Mouse (Mus musculus): ENCODE results near the gene Rad54l2.
A peak's percentile ranks its signal among the peaks of the same experiment; 100 is the strongest.

Gene Rad54l2

GRCm38 (mm10) chr9:106739962-106740361 lies 49.0 kb downstream of the Rad54l2 start:
- DNase-seq: no peak

DNA sequence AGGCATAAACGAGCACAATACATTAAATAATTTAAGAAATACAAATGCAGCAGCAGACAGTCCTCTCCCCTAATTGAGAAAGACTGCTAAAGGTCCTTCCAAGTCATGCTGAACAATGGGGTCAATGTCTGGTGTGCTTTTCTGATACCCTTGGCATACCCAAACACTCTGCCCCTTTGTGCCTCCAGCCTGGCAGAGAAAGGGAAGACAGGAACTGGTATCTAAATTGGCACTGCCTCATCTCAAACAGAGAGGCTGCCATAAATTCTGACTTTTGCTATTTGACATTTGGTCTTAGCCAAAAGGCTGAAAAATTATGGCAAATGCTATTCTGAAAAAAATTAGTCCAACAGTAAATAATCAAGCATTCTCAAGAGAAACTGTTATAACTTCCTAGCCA lies 49.9 kb downstream of the Rad54l2 start:
- DNase-seq: no peak

DNA sequence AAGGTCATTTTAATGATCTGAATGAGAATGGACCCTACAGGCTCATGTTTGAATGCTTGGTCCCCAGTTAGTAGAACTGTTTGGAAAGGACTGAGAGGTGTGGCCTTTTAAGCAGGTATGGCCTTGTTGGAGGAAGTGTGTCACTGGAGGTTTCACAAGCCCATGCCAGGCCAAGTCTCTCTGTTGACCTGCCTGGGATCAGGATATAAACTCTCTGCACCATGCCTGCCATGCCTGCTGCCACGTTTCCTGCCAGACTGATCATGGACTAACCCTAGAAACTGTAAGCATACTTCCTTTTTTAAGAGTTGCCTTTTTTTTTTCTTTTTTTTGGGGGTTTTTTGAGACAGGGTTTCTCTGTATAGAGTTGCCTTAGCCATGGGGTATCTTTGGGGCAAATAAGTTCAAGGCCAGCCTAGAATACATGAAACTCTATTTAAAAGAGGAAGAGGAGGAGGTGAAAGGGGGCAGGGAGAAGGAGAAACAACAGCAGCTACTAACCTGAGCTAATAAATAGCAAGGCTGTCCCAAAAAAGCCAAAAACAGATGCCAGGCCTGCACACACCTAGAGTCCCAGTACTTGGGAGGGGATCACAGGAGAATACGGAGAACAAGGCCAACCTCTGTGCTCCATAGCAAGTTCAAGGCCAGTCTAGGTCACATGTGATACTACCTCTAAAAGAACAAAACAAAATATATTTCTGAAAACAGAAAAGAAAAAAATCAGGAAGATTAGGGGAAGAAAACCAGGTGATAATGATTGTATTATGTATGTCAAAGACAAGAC lies 50.6 kb downstream of the Rad54l2 start:
- no peak for DNase-seq

DNA sequence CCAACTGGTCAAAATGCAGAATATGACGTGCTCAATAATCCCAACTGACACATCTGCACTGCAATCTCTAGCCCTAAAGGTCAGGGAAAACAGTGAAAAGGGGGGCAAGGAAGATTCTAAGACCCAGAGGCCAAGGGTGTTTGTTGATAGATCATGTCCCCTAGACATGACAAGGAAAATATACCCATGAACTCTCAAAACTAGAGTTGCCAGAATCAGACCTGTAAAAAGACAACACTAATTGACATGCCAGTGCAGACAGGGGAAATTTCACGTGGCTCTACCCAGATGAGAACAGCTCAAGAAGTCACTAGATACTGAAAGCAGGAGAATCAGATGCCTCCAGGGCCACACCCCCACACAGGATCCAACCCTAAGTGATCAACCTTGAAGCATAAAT lies 55.3 kb downstream of the Rad54l2 start:
- DNase-seq: no peak

DNA sequence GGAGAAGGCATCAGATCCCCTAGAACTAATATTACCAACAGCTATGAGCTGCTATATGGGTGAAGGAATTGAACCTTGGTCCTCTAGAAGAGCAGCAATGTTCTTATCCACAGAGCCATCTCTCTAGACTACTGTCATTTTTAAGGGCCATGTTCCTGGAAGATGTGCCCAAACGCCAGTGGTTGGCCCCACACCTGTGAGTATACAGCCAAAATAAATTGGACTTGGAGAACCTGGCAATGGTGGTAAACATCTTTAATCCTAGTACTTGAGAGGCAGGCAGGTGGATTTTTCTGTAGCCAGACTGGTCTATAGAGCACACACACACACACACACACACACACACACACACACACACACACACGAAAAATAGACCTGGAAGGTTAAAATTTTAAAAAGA lies 59.6 kb downstream of the Rad54l2 start:
- DNase-seq: no peak

DNA sequence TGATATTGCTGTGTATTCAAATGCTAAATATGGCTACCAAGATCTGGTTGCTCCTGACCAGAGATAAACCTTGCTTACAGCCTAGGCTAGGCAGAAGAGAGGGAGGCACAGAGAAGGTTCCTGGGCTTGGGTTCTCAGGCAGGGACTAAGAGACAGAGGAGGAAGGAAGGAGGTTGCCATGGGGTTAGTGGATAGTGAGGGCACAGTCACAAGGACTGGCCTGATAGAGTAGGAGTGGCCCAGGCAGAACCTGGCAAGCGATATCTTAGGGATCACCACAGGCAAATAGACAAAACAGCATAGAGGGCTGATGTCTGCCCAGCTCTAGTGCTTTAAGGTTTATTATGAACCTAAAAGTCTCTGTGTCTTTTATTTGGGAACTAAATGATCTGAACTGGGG lies 62.1 kb downstream of the Rad54l2 start:
- no peak for DNase-seq

DNA sequence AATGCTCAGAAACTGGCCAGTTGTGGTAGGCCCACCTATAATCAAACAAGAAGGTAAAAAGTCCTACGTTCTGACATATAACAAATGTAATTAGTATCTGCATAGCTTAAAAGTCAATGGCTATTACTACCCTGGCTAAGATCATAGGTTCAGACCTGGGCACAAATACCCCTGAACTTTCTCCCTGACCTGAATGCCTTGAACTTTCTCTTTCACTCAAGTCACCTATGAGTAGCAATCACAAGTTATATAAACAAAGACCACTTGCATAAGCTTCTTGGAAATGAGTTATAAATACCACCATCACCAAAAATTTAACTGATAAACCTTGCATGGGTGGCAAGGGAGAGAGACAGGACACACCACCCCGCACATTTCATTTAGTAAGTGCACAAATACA lies 63.6 kb downstream of the Rad54l2 start:
- no peak for DNase-seq

- no peak for DNase-seq
These were observed 64.1 kb downstream of the Rad54l2 start for GRCm38 (mm10) chr9:106724864-106725263.

GRCm38 (mm10) chr9:106716729-106717128 lies 72.3 kb downstream of the Rad54l2 start:
- no peak for DNase-seq

- DNase-seq: no peak
These were observed 72.8 kb downstream of the Rad54l2 start for GRCm38 (mm10) chr9:106716232-106716631.

DNA sequence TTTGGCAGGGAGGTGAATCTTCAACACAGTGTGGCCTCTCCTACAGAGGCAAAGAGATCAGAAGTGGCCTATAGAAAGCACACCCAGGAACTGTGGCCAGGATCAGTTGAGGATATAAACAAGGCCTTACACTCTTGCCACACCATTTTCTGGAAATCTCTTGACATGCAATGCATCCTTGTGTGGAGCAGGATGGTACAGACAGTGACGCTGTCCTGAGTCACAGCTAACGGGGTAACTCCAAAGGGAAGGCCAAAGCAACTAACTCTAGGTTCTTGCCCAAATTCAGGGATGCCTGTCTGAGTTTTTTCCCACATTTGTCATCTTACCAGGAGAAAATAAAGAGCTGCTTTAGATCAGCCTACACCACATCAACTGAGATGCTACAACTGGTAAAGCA lies 76.5 kb downstream of the Rad54l2 start:
- DNase-seq: no peak

DNA sequence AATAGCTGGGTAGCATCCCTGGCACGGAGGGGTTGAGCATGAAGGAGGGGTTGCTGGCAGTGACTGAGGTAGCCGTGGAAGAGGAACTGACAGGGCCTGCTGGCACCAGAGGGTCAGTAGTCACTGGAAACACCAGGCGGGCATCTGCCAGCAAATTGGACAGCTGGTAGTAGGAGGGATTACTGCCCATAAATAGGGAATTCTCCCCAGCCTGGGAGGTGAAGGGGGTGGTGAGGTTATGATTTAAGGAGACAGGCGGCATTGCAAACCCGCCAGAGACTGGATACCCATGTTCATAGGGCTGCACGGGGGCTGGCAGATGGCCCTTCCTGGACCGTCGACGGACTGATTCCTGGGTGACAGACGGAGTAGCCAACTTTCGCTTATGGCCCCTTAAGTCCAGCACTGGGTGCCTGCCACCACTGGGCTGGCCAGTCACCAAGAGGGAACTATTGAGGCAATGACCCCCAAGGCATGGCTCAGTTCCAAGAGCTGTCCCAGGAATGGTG lies 96.0 kb downstream of the Rad54l2 start:
- DNase-seq: no peak

- DNase-seq: no peak
These were observed 100.2 kb downstream of the Rad54l2 start for GRCm38 (mm10) chr9:106688834-106689233.

- peak; percentile 55 for DNase-seq
These were observed 101.9 kb downstream of the Rad54l2 start for GRCm38 (mm10) chr9:106686983-106687650.

- peak; percentile 90 for DNase-seq
These were observed 103.5 kb downstream of the Rad54l2 start, which contains the start of gene Tex264 for GRCm38 (mm10) chr9:106685249-106686101. Tex264 (minus strand) TSS chr9:106685927.

- no peak for DNase-seq
These were observed 104.1 kb downstream of the Rad54l2 start for GRCm38 (mm10) chr9:106684918-106685248.

- DNase-seq: no peak
These were observed 104.7 kb downstream of the Rad54l2 start for GRCm38 (mm10) chr9:106684093-106684872.

- DNase-seq: no peak
These were observed 108.0 kb downstream of the Rad54l2 start for GRCm38 (mm10) chr9:106681026-106681425.

DNA sequence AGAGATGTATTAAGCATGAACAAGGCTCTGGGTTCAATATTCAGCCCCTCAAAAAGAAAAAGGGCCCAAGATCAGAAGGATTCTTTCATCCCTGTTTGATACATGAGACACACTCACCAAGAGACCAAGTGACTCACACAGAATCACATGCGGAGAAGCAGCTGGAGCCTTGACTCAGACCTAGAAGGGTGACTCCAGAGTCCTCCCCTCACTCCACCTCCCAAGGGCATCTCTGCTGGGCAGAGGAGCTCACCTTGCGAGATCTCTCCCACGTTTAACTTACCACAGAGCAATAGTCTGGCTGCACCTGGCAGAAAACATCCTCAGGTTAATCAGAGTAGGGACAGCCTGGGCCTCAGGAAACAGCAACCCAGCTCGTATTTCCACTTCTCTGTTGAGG lies 110.8 kb downstream of the Rad54l2 start:
- no peak for DNase-seq

- no peak for DNase-seq
These were observed 111.3 kb downstream of the Rad54l2 start for GRCm38 (mm10) chr9:106677702-106678101.

DNA sequence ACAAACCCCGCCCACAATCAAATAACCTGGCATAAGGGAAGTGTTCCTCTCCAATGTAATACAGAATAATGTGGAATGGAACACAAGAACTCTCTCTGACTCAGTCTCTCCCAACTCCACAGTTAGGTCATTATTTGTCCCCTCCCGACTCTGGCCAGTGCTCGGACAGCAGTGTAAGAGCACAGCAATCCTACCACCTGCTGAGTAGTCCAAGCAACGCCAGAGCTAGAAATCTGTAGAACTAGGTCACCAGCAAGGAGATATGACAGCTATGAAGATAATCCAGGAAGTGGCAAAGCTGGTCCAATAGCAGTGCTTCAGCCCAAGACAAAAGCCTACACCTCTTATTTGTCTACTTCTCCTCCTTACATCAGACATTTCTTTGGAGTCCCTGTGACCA lies 112.4 kb downstream of the Rad54l2 start:
- no peak for DNase-seq

- DNase-seq: no peak
These were observed 113.0 kb downstream of the Rad54l2 start for GRCm38 (mm10) chr9:106675965-106676364.

GRCm38 (mm10) chr9:106675480-106675879 lies 113.5 kb downstream of the Rad54l2 start:
- DNase-seq: peak; percentile 79

Data from right cerebral cortex, postnatal 25 days (tissue).